Mouse (Mus musculus) left cerebral cortex, adult 9 months (tissue): ENCODE results near the gene Usp3.
A peak's percentile ranks its signal among the peaks of the same experiment; 100 is the strongest.

Source experiments
- DNase-seq, 2 experiments: peaks; one replicate each; pipeline ENCODE4 v3.0.0; 2022; ENCODE audit warnings: low spot score in 2 of 2

Gene Usp3

GRCm38 (mm10) chr9:66510944-66511343 is 82.0 kb downstream of the Usp3 start:
- DNase-seq = no peak

- no peak for DNase-seq
These were observed 82.5 kb downstream of the Usp3 start for GRCm38 (mm10) chr9:66510351-66510841.

- no peak for DNase-seq
These were observed 84.0 kb downstream of the Usp3 start for GRCm38 (mm10) chr9:66508890-66509399.

GRCm38 (mm10) chr9:66507684-66508083 is 85.3 kb downstream of the Usp3 start:
- DNase-seq = no peak

GRCm38 (mm10) chr9:66506424-66506823 is 86.5 kb downstream of the Usp3 start:
- no peak for DNase-seq

- DNase-seq = no peak
These were observed 86.9 kb downstream of the Usp3 start for GRCm38 (mm10) chr9:66506011-66506410.

GRCm38 (mm10) chr9:66505141-66505917 is 87.6 kb downstream of the Usp3 start:
- no peak for DNase-seq

GRCm38 (mm10) chr9:66504518-66504917 is 88.4 kb downstream of the Usp3 start:
- DNase-seq = peak in 1 of 2 experiments; percentile 82

- no peak for DNase-seq
These were observed 89.0 kb downstream of the Usp3 start for GRCm38 (mm10) chr9:66503879-66504411.

GRCm38 (mm10) chr9:66501248-66501647 is 91.7 kb downstream of the Usp3 start:
- no peak for DNase-seq

GRCm38 (mm10) chr9:66493992-66494391 is 99.0 kb downstream of the Usp3 start:
- DNase-seq = no peak

- DNase-seq = no peak
These were observed 100.6 kb downstream of the Usp3 start for GRCm38 (mm10) chr9:66492361-66492760.

- DNase-seq = no peak
These were observed 104.2 kb downstream of the Usp3 start for GRCm38 (mm10) chr9:66488786-66489185.

GRCm38 (mm10) chr9:66483429-66483828 is 109.5 kb downstream of the Usp3 start:
- DNase-seq = no peak

GRCm38 (mm10) chr9:66477785-66478184 is 115.2 kb downstream of the Usp3 start:
- DNase-seq = no peak

- DNase-seq = no peak
These were observed 127.9 kb downstream of the Usp3 start for GRCm38 (mm10) chr9:66465087-66465486.
